Mouse (Mus musculus) stomach, embryonic 16.5 days (tissue): ENCODE data around the gene Znrf3. TPM values are rescaled to one million over a fixed set of nuclear protein-coding genes. Genes with fewer than 3 reads are reported as not detected.

ENCODE experiments used
- ATAC-seq: fragments of 200-750 bp; cut with Nextera tagmentation; 2 replicates; pipeline ENCODE4 v1.8.0; 2017; ENCODE audit warnings: moderate number of reproducible peaks, moderate TSS enrichment; ENCODE audit not compliant: insufficient read depth, low FRiP score
- H3K27ac ChIP-seq: fragments of 300-500 bp; sonication (generic); 2 replicates; pipeline ENCODE4 v1.5.1; 2014; ENCODE audit warnings: low read length
- H3K27me3 ChIP-seq: fragments of 300-500 bp; sonication (generic); 2 replicates; pipeline ENCODE4 v1.6.1; 2014; ENCODE audit warnings: low read length, control low read depth, mixed read lengths; ENCODE audit not compliant: control insufficient read depth, insufficient read depth
- H3K36me3 ChIP-seq: fragments of 300-500 bp; sonication (generic); 2 replicates; pipeline ENCODE4 v1.6.1; 2014; ENCODE audit warnings: low read length; ENCODE audit not compliant: control insufficient read depth, insufficient read depth
- H3K4me1 ChIP-seq: fragments of 300-500 bp; sonication (generic); 2 replicates; pipeline ENCODE4 v1.6.1; 2014; ENCODE audit warnings: low read length, control low read depth, mixed read lengths; ENCODE audit not compliant: control insufficient read depth, insufficient read depth
- H3K4me2 ChIP-seq: fragments of 300-500 bp; sonication (generic); 2 replicates; pipeline ENCODE4 v1.6.1; 2014; ENCODE audit warnings: low read depth, low read length, mixed read lengths
- H3K4me3 ChIP-seq: fragments of 300-500 bp; sonication (generic); replicated peaks from 2 replicates; pipeline ENCODE4 v1.5.1; 2014; ENCODE audit warnings: mild to moderate bottlenecking, low read length
- H3K9ac ChIP-seq: fragments of 300-500 bp; sonication (generic); 2 replicates; pipeline ENCODE4 v1.6.1; 2014; ENCODE audit warnings: low read length
- H3K9me3 ChIP-seq: fragments of 300-500 bp; sonication (generic); replicated peaks from 2 replicates; pipeline ENCODE4 v1.6.1; 2016; ENCODE audit warnings: low read length, control low read depth; ENCODE audit not compliant: control insufficient read depth
- WGBS: fragments of 180-500 bp; shearing (Covaris S2); extraction: QIAGEN DNeasy Blood & Tissue Kit; methylation state at CpG from one replicate; pipeline ENCODE4 v1.1.7; 2014; 5-methylcytosine and 5-hydroxymethylcytosine counted together
- polyA plus RNA-seq: library from polyadenylated mRNA; unstranded; fragments of >200 nt; fragmentation: Nextera tagmentation; extraction: Ambion mirVana; gene quantifications from 2 replicates; pipeline ENCODE4 v1.2.1, GENCODE M21; 2015

Gene Znrf3
- polyA plus RNA-seq, 1 experiment from 2014 or later = 13.3 TPM

- Histone ChIP-seq H3K36me3 (no peaks in the 10 kb centered on the region), H3K27ac (no peak overlapping the region), H3K9ac (no peak overlapping the region), H3K9me3 (no peaks in the 10 kb centered on the region), H3K27me3 (no peaks in the 10 kb centered on the region), H3K4me1 (0 out of 2 replicates have a peak, but pooled peaks cover 5% of the 10 kb centered on the region), H3K4me3 (no peak overlapping the region), H3K4me2 (no peak overlapping the region)
- ATAC-seq = no peak
- WGBS = 76% methylated on average over 4 of the region's 4 CpGs
Observed at GRCm38 (mm10) chr11:5429396-5430190, 15.1 kb downstream of the Znrf3 start.

GRCm38 (mm10) chr11:5427251-5427650 is 17.4 kb downstream of the Znrf3 start:
- no peak overlapping the region for H3K4me2 ChIP-seq
- no peak overlapping the region for H3K4me3 ChIP-seq
- H3K9me3 ChIP-seq = no peaks in the 10 kb centered on the region
- ATAC-seq = no peak
- 72% methylated on average over 3 of the region's 3 CpGs for WGBS
- no peak overlapping the region for H3K27ac ChIP-seq
- H3K36me3 ChIP-seq = no peaks in the 10 kb centered on the region
- H3K27me3 ChIP-seq = no peaks in the 10 kb centered on the region
- H3K9ac ChIP-seq = no peak overlapping the region
- peaks cover 16% of the 10 kb centered on the region; the same call in 1 of the 2 replicates for H3K4me1 ChIP-seq

- H3K27me3 ChIP-seq = no peaks in the 10 kb centered on the region
- H3K9me3 ChIP-seq = no peaks in the 10 kb centered on the region
- ATAC-seq = no peak
- H3K4me1 ChIP-seq = peaks cover 20% of the 10 kb centered on the region; the same call in 1 of the 2 replicates
- 79% methylated on average over 2 of the region's 2 CpGs for WGBS
- no peak overlapping the region for H3K4me2 ChIP-seq
- H3K27ac ChIP-seq = no peak overlapping the region; the same call in 1 of the 2 replicates
- H3K9ac ChIP-seq = no peak overlapping the region
- no peaks in the 10 kb centered on the region for H3K36me3 ChIP-seq
- no peak overlapping the region for H3K4me3 ChIP-seq
Observed at GRCm38 (mm10) chr11:5426317-5426716, 18.3 kb downstream of the Znrf3 start.

DNA sequence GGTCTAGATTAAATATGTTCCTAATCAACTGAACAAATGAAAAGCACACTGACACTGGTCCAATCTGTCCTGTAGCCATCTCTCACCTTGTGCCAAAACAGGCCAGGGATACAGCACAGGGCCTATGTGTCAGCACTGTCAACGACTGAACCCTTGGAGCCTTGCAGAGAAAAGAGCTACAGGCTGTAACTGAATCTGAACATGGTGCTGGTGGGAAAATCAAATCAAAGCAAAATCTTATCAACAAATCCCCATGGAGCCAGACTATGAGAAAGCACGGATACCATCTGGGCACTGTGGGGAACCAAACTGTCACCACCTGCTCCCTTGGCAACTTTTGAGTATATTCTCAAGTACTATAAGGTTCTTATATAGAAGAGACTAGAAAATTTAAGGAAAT is 19.5 kb downstream of the Znrf3 start:
- H3K4me2 ChIP-seq = no peak overlapping the region
- no peak for ATAC-seq
- no peaks in the 10 kb centered on the region for H3K27me3 ChIP-seq
- no peaks in the 10 kb centered on the region for H3K36me3 ChIP-seq
- H3K9ac ChIP-seq = no peak overlapping the region
- H3K4me1 ChIP-seq = peaks cover 22% of the 10 kb centered on the region; the same call in 1 of the 2 replicates
- WGBS = 54% methylated on average over 2 of the region's 2 CpGs
- H3K4me3 ChIP-seq = no peak overlapping the region
- H3K27ac ChIP-seq = no peak overlapping the region
- H3K9me3 ChIP-seq = no peaks in the 10 kb centered on the region

DNA sequence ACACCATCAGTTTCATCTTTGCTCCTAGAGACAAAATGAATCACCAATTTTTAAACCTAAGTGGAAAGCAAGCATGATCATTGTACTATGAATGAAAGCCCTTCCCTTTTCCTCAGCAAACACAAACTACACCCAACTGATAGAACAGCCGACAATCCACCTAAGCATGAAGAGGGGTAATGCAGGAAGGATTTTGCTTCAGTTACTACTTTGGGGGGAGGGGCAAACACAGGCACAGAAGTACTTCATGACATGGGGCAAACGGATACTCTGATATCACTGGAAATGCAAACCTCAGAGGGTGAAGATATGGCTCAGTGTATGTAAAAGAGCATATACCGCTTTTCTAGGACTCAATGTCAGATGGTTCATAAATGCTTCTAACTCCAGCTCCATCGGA is 20.5 kb downstream of the Znrf3 start:
- Histone ChIP-seq H3K4me3 (no peak overlapping the region), H3K9ac (no peak overlapping the region), H3K4me2 (no peak overlapping the region), H3K4me1 (peaks cover 24% of the 10 kb centered on the region; the same call in 1 of the 2 replicates), H3K36me3 (no peaks in the 10 kb centered on the region), H3K27ac (no peak overlapping the region), H3K9me3 (no peaks in the 10 kb centered on the region), H3K27me3 (no peaks in the 10 kb centered on the region)
- no peak for ATAC-seq
- 64% methylated on average over 4 of the region's 4 CpGs for WGBS

DNA sequence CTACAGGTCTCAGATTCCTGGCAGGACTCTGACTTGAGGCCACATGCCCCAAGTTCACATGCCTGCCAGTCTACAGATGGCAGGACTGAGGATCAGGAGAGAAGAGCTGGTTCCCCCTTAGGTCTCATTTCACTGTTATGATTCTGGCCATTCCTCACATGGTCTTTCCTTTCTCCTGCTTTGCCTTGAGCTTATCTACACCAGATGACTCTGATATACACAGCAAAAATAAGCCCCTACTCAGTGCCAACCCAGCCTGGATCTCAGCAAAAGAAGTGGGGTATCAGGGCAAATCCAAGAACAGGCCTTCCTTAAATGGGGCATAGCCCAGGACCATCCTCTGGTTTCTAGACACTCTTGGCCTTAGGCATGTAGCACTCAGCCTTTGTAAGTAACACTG is 21.6 kb downstream of the Znrf3 start:
- Histone ChIP-seq H3K4me1 (peaks cover 24% of the 10 kb centered on the region; the same call in 1 of the 2 replicates), H3K27me3 (no peaks in the 10 kb centered on the region), H3K36me3 (no peaks in the 10 kb centered on the region), H3K4me3 (no peak overlapping the region), H3K4me2 (no peak overlapping the region), H3K27ac (peak overlapping the region; percentile 22; the same call in 1 of the 2 replicates), H3K9me3 (no peaks in the 10 kb centered on the region), H3K9ac (no peak overlapping the region)
- ATAC-seq = no peak

DNA sequence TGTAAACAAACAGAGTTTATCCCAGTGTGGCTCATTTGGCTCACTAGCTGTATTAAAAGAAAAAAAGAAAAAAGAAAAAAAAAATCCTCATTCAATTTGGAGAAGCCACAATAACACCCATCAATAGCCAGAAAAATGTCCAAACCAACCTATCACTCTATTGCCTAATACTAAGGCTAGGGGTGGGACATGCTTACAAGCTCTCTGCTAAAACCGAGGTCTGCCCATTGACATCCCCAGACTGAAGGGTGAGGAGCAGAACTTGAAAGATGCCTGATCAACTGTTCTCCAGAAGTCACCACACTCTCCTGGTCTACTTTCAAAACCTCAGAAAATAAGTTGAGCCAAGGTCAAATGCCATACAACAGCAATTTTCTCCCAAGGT is 22.4 kb downstream of the Znrf3 start:
- WGBS = 19% methylated on average over 1 of the region's 1 CpGs
- Histone ChIP-seq H3K36me3 (no peaks in the 10 kb centered on the region), H3K9ac (no peak overlapping the region), H3K4me1 (peaks cover 24% of the 10 kb centered on the region; the same call in 1 of the 2 replicates), H3K4me3 (no peak overlapping the region), H3K4me2 (no peak overlapping the region), H3K27ac (peak overlapping the region; percentile 64), H3K27me3 (no peaks in the 10 kb centered on the region), H3K9me3 (no peaks in the 10 kb centered on the region)
- ATAC-seq = no peak

- Histone ChIP-seq H3K4me3 (no peak overlapping the region), H3K9me3 (no peaks in the 10 kb centered on the region), H3K4me1 (peaks cover 30% of the 10 kb centered on the region; the same call in 1 of the 2 replicates), H3K4me2 (no peak overlapping the region), H3K9ac (no peak overlapping the region), H3K27me3 (no peaks in the 10 kb centered on the region), H3K27ac (peak overlapping the region; percentile 64), H3K36me3 (no peaks in the 10 kb centered on the region)
- ATAC-seq = peak; percentile 73; the same call in 1 of the 2 replicates
- 13% methylated on average over 4 of the region's 4 CpGs for WGBS
Observed at GRCm38 (mm10) chr11:5421506-5422251, 23.0 kb downstream of the Znrf3 start.
